Mouse (Mus musculus) cortical plate, adult 2 months (tissue): ENCODE data around the gene Mrpl42. TPM values are rescaled to one million over a fixed set of nuclear protein-coding genes. Genes with fewer than 3 reads are reported as not detected.

ENCODE experiments used
- H3K27ac ChIP-seq: fragments of 200-500 bp; 2 replicates; pipeline ENCODE4 v1.5.1; 2012; ENCODE audit warnings: low read length, control low read depth, inconsistent platforms; ENCODE audit not compliant: insufficient read depth
- H3K4me1 ChIP-seq: fragments of 200-500 bp; 2 replicates; pipeline ENCODE4 v1.6.1; 2011; ENCODE audit warnings: low read length; ENCODE audit not compliant: control insufficient read depth, insufficient read depth
- H3K4me3 ChIP-seq: fragments of 200-500 bp; 2 replicates; pipeline ENCODE4 v1.5.1; 2011; ENCODE audit warnings: mild to moderate bottlenecking, low read length, control low read depth; ENCODE audit not compliant: insufficient read depth
- CTCF ChIP-seq: fragments of 200-500 bp; IDR thresholded peaks from 2 replicates; pipeline ENCODE4 v1.5.1; 2011; ENCODE audit warnings: mild to moderate bottlenecking, control low read depth, low read length; ENCODE audit not compliant: insufficient read depth; ENCODE audit errors: extremely low read depth
- POLR2A ChIP-seq: fragments of 200-500 bp; IDR thresholded peaks from 2 replicates; pipeline ENCODE4 v1.6.1; 2011; ENCODE audit warnings: mild to moderate bottlenecking, low read length, control low read depth; ENCODE audit not compliant: insufficient read depth; ENCODE audit errors: extremely low read depth
- polyA plus RNA-seq: library from polyadenylated mRNA; depleted of rRNA; stranded (reverse); fragments of >200 nt; gene quantifications from 2 replicates; pipeline ENCODE4 v1.2.3, GENCODE M21; 2012

Mrpl42 gene
- polyA plus RNA-seq, 1 experiment: 161 TPM

DNA sequence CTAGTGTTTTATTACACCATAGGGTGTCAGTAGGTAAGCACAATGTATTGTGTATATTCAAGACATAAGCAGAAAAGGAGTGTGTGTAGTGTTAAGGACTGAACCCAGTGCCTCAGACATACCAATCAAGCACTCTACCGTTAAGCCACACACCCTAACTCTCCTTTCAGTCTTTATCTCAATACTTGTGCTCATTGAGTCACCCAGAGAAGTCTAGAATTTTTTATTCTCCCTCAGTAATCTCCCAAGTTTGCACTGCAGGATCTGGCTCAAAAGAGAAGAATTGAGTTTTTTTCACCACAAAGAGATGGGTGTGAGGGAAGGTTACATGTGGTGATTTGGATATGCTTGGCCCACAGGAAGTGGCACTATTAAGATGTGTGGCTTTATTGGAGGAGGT lies 39.5 kb downstream of the Mrpl42 start:
- TF ChIP-seq POLR2A (no peak), CTCF (no peak)
- H3K4me3 ChIP-seq: no peak overlapping the region
- H3K4me1 ChIP-seq: no peaks in the 10 kb centered on the region

DNA sequence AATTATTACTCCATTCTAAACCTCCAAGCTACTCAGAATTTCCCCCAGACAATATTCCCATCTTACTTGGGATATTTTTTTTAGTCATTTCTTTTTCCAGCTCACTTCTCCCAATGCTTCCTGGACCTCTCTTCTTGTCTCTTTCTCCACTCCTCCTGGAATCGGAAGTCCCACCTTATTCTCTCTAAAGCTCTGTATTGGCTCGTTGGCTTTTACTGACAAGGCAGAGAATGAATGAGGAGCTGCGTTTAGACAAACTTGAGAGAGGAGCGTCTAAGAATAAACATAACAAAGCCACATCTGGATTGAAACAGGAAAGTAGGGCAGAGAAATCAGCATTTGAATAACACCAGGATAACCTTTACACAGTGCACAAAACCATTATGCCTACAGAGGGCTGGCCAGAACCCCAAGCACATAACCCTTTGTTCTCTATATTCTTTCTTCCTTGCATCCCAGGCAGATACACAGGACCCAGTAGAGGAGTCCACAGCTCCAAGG lies 40.6 kb downstream of the Mrpl42 start:
- Histone ChIP-seq H3K4me1 (no peaks in the 10 kb centered on the region), H3K27ac (no peak overlapping the region), H3K4me3 (no peak overlapping the region)
- no peak for TF ChIP-seq CTCF
- TF ChIP-seq POLR2A: no peak

More for the DNA sequence above, 39.5 kb downstream of the Mrpl42 start:
- H3K27ac ChIP-seq: no peak overlapping the region

DNA sequence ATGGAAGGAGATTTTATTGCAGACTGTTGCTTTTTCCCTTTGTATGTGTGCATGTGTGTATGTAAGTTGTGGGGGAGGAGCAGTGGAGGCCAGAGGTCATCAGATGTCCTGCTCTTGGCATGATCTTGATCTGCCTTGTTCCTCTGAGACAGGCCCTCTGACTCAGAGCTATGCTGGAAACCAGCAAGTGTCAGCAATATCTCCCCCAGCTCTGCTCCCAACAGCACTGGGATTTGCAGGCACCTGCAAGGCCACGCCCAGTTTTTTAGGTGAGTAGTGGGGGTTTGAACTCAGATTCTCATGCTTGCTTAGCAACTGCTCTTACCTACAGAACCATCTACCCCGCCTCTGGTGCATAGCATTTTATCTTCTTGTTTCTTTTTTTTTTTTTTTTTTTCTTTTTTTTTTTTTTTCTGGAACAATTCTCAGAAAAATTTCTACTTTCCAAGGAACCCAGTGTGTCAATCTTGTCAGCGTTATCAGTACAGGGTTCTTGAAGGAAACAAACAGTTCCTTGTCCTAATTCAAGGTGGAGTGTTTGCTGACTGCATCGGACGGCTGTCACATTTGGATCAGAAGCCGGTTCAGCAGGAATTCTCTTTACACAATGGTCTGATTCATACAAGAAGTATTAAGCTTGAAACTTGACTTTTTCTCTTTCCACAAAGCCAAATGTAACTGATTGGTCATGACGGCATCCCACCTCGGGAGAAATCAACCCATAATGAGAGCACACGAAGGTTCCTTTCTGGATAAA lies 43.5 kb downstream of the Mrpl42 start:
- TF ChIP-seq CTCF (no peak), POLR2A (no peak)
- no peak overlapping the region for H3K27ac ChIP-seq
- no peak overlapping the region for H3K4me3 ChIP-seq
- H3K4me1 ChIP-seq: no peaks in the 10 kb centered on the region

DNA sequence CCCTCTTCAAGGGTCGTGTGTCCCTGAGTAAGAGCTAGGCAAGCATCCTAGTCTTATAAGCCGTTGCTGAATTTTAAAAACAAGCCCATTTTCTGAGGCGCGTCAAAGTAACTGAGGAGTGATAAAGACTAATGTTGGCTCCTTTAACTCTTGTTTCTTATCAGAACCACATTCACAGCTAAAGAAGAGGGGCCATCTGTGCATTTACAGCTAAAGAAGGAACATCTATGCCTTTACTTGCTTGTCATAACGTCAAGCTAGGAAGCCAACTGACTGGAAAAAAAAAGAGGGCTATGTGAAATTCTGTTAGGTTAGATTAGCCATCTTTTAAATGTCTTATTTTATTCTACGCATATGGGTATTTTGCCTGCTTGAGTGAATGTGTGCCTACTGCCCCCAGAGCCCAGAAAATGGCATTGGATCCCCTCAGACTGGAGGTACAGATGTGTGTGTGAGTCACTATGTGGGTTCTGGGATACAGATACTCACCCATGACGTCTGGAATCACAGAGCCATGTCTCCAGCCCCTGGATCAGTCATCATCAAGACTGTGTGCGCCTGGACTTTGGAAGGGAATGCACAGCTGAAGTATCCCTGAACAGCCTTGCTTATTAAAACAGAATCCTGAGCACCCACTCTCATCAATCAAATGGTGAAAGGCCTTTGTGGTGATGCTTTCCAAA lies 44.2 kb downstream of the Mrpl42 start:
- H3K4me3 ChIP-seq: no peak overlapping the region
- TF ChIP-seq POLR2A (no peak), CTCF (no peak)
- no peaks in the 10 kb centered on the region for H3K4me1 ChIP-seq
- H3K27ac ChIP-seq: no peak overlapping the region

DNA sequence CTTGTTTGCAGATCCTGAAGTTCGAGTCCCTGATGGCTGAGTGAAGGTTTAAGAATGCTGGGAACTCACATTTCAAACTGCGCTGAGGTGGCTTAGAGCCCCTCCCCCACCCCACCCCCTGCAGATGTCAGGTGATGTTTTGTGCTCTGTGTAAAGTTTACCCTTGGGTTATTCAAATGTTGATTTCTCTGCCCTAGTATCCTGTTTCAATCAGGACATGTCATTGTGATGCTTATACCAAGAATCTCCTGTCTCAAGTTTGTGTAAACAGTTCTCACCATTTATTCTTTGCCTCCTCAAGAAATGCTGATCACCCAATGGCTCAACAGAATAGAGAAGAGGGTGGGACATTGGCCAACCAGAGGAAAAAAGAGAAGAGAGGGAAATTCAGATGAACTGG lies 45.6 kb downstream of the Mrpl42 start:
- TF ChIP-seq CTCF (no peak), POLR2A (no peak)
- Histone ChIP-seq H3K27ac (no peak overlapping the region), H3K4me1 (no peaks in the 10 kb centered on the region), H3K4me3 (no peak overlapping the region)

DNA sequence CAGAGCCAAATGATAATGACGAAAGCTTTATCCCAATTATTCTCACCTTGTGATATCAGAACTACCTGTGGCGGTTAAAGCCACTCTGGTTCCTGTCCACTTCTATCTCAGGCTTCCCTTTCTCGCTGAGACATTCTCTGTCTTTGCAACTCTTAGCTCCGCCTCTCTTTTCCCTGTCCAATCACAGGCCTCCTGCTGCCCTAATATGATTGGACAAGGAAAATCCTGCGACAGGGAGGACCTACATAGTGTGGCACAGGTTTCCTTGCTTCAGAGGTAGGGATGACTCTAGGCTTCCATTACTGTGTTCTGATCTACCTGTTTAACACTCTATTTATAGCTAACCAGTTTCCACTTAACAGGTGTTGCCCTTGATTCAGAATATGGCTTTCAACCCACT lies 48.5 kb downstream of the Mrpl42 start:
- no peaks in the 10 kb centered on the region for H3K4me1 ChIP-seq
- TF ChIP-seq CTCF: no peak
- TF ChIP-seq POLR2A: no peak
- no peak overlapping the region for H3K27ac ChIP-seq
- no peak overlapping the region for H3K4me3 ChIP-seq

DNA sequence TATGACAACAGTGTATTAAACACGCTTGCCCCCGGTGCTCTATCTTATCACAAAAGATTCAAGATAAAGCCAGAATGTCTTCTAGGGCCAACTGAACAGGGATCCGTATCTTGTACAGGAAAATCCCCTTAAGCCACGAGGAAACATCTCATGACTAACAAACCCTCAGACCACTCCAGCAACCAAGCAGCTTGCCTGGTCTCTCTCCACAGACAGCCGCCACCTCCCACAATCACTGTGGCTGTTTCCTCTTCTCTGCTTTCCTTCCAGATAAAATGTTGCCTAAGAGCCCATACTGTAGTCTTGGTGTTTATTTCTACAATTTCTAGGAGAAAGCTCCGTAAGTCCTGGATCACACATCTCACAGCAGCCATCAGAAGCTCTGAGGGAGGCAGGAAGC lies 52.7 kb downstream of the Mrpl42 start:
- Histone ChIP-seq H3K4me1 (no peaks in the 10 kb centered on the region), H3K4me3 (no peak overlapping the region), H3K27ac (no peak overlapping the region)
- TF ChIP-seq POLR2A: no peak
- TF ChIP-seq CTCF: no peak

DNA sequence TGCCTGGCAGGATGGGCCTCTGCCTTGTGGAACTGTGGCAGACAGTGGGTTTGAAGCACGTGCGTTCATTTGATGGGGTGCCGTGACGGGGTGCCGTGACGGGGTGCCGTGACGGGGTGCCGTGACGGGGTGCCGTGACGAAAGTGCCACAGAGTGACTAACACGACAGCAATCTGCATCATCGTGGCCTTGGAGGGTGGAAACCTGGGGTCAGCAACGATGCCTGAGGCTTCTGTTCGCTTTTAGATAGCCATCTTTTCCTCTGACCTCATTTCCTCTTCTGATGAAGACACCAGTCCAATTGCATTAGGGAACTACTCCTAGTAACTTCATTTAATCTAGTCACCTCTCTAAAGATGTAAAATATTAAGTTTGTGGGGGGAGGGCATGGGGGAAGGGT lies 53.8 kb downstream of the Mrpl42 start:
- TF ChIP-seq POLR2A: no peak
- TF ChIP-seq CTCF: no peak
- H3K27ac ChIP-seq: no peak overlapping the region
- no peaks in the 10 kb centered on the region for H3K4me1 ChIP-seq
- H3K4me3 ChIP-seq: no peak overlapping the region

DNA sequence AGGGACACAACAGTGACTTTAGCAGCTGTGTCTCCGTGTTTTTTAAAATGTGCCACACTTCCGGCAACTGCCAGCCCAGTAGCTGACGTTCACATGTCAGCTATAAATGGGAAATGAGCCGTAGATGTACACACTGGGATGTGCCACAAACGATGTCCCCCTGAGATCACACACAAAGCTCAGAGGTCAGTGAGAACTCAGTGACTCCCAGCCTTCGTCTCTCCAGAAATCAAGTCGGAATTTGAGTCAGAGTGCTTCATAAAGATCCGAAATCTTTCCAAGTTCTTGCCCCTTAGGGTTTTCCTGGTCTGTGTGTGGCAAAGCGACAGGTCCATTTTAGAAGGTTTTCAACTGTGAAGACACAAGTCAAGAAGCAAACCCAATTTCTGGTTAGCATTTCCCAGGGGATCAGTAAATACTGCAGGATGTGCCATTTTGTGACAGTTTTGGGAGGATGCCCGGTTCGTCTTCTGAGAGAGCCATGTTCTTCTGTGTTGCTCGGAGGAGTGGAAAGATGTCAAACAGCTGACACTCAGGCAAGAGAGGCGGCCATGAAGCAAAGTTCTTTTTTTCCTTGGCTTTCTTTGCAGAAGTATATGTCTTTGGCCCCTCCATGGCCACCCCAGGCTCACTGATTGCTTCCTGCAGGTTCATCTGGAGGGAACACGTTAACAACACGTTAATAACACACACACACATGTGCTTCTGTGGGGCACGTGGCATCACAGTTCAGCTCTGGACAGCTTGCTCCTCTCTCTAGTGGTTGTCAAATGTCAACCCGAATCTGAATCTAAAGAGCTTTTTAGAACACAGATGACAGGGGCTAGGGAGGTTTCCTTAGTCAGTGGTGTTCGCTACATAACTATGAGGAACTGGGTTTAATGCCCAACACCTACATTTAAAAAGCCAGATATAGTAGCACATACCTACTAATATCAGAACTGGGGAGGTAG lies 56.4 kb downstream of the Mrpl42 start:
- H3K4me3 ChIP-seq: no peak overlapping the region
- no peaks in the 10 kb centered on the region for H3K4me1 ChIP-seq
- TF ChIP-seq CTCF: no peak
- TF ChIP-seq POLR2A: no peak
- H3K27ac ChIP-seq: no peak overlapping the region
